Mouse (Mus musculus): ENCODE measurements around the gene Taok2.

- TF ChIP-seq CTCF (IDR thresholded peaks at IDR 0.05; ENCODE audit: low read depth) (no peak), EP300 (IDR thresholded peaks at IDR 0.05; ENCODE audit: low read depth) (no peak)
Observed at GRCm38 (mm10) chr7:126823940-126824339, 60.6 kb downstream of the Taok2 start.
